Mouse (Mus musculus) stomach, embryonic 14.5 days (tissue): ENCODE data around the gene Dpp10. TPM values are rescaled to one million over a fixed set of nuclear protein-coding genes. Genes with fewer than 3 reads are reported as not detected.

Experiments used
- ATAC-seq: fragments of 200-750 bp; cut with Nextera tagmentation; 2 replicates; pipeline ENCODE4 v1.8.0; 2017; ENCODE audit warnings: low read depth, moderate TSS enrichment; ENCODE audit not compliant: insufficient number of reproducible peaks, insufficient read depth, low FRiP score
- H3K27ac ChIP-seq: fragments of 300-500 bp; sonication (generic); 2 replicates; pipeline ENCODE4 v1.5.1; 2014; ENCODE audit warnings: mild to moderate bottlenecking, low read length, moderate library complexity, mixed read lengths
- H3K27me3 ChIP-seq: fragments of 300-500 bp; sonication (generic); 2 replicates; pipeline ENCODE4 v1.6.1; 2014; ENCODE audit warnings: low read length, control low read depth, mixed read lengths; ENCODE audit not compliant: control insufficient read depth, insufficient read depth
- H3K36me3 ChIP-seq: fragments of 300-500 bp; sonication (generic); 2 replicates; pipeline ENCODE4 v1.6.1; 2014; ENCODE audit warnings: mild to moderate bottlenecking, control low read depth, low read length, moderate library complexity, mixed read lengths; ENCODE audit not compliant: control insufficient read depth, insufficient read depth
- H3K4me1 ChIP-seq: fragments of 300-500 bp; sonication (generic); 2 replicates; pipeline ENCODE4 v1.6.1; 2014; ENCODE audit warnings: low read length, control low read depth, mixed read lengths; ENCODE audit not compliant: control insufficient read depth, insufficient read depth
- H3K4me2 ChIP-seq: fragments of 300-500 bp; sonication (generic); replicated peaks from 2 replicates; pipeline ENCODE4 v1.6.1; 2014; ENCODE audit warnings: low read depth, low read length, control low read depth
- H3K4me3 ChIP-seq: fragments of 300-500 bp; sonication (generic); 2 replicates; pipeline ENCODE4 v1.5.1; 2014; ENCODE audit warnings: low read depth, low read length, control low read depth
- H3K9ac ChIP-seq: fragments of 300-500 bp; sonication (generic); replicated peaks from 2 replicates; pipeline ENCODE4 v1.6.1; 2014; ENCODE audit warnings: low read depth, mild to moderate bottlenecking, control low read depth, low read length, moderate library complexity, mixed read lengths
- H3K9me3 ChIP-seq: fragments of 300-500 bp; sonication (generic); 2 replicates; pipeline ENCODE4 v1.6.1; 2016; ENCODE audit warnings: low read depth, low read length, control low read depth; ENCODE audit not compliant: control insufficient read depth
- WGBS: fragments of 180-500 bp; shearing (Covaris S2); extraction: QIAGEN DNeasy Blood & Tissue Kit; methylation state at CpG from one replicate; pipeline ENCODE4 v1.1.7; 2014; 5-methylcytosine and 5-hydroxymethylcytosine counted together
- polyA plus RNA-seq: library from polyadenylated mRNA; unstranded; fragments of >200 nt; fragmentation: Nextera tagmentation; extraction: Ambion mirVana; gene quantifications from 2 replicates; pipeline ENCODE4 v1.2.1, GENCODE M21; 2014

Dpp10 gene
- polyA plus RNA-seq, 1 experiment from 2014 or later: 1.7 TPM

DNA sequence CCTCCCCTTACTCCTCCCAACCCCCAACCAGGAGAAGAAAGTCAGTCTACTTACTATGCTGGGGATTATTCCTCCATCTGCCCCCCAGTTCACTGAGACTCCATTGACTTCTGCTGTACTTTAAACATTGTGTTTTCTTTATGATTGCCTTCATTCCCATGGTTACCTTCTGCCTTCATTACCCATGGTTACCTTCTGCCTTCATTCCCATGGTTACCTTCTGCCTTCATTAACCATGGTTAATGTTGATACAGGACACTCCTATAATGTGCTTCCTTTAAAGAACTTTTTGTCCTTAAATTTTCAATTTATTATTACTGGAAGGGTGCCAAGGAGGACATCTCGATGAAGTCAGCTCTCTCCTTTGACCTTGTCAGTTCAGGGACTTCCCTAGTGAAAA lies 158.1 kb downstream of the Dpp10 start:
- Histone ChIP-seq H3K27me3 (no peaks in the 10 kb centered on the region), H3K4me3 (no peak overlapping the region), H3K27ac (no peak overlapping the region), H3K4me1 (no peaks in the 10 kb centered on the region), H3K9me3 (no peaks in the 10 kb centered on the region), H3K4me2 (no peak overlapping the region), H3K9ac (no peak overlapping the region), H3K36me3 (no peaks in the 10 kb centered on the region)
- ATAC-seq: no peak
- 44% methylated on average over 1 of the region's 1 CpGs for WGBS

DNA sequence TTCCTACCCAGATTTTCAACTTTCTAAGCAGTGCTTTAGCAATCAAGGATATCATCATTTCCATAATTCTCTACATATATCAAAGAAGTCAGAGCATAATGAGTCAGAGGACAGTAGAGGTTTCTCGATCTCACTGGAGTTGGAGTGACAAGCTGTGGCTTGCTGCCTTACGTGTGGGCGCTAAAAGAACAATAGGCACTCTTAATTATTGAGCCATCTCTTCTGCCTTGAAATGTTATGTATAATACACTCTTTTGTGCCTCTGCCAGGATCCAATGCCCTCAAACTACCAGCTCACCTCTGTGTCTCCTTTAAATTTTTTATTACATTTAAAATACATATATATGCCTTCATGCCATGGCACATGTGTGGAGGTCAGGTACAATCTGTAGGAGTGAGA lies 198.5 kb downstream of the Dpp10 start:
- Histone ChIP-seq H3K4me2 (no peak overlapping the region), H3K4me3 (no peak overlapping the region), H3K9me3 (no peaks in the 10 kb centered on the region), H3K27me3 (no peaks in the 10 kb centered on the region), H3K4me1 (no peaks in the 10 kb centered on the region), H3K36me3 (no peaks in the 10 kb centered on the region), H3K27ac (no peak overlapping the region), H3K9ac (no peak overlapping the region)
- ATAC-seq: no peak
- 83% methylated on average over 3 of the region's 3 CpGs for WGBS

DNA sequence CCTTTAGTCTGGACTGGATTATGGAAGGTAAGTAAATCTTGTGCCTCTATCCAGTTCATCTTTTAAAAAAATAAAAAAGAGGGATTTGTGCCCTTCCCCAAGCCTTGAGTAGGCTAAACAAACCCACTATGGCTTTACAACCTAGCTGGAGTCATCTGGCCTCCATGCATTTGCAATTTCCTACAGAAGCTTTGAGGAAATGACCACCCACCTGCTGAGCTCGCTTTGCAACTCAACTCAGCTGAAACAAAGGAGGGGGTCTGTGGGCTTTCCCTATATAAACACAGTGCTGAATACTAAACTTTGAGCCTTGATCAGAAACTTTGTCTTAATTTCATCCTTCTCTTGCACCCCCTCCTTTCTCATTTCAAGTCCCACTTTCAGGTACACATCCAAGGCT lies 244.2 kb downstream of the Dpp10 start:
- Histone ChIP-seq H3K4me2 (no peak overlapping the region), H3K4me1 (no peaks in the 10 kb centered on the region), H3K9me3 (no peaks in the 10 kb centered on the region), H3K36me3 (no peaks in the 10 kb centered on the region), H3K9ac (no peak overlapping the region), H3K4me3 (no peak overlapping the region), H3K27ac (no peak overlapping the region), H3K27me3 (no peaks in the 10 kb centered on the region)
- 17% methylated on average over 1 of the region's 1 CpGs for WGBS
- ATAC-seq: no peak

DNA sequence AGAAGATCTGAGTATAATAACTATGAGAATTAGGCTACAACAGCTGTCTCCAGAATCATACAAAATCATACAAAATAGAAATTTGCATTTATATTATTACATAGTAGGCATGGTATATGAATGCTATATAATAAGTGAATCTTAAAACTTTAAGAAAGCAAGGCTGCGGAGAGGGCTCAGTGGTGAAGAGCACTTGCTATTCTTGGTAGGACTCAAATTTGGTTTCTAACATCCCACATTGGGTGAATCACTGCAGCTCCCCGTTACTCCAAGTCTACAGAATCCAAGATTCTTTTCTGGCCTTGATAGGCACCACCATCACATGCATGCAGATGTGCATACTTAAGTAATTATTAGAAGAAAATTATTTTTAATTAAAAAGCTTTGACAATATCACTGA lies 279.8 kb downstream of the Dpp10 start:
- Histone ChIP-seq H3K9me3 (no peaks in the 10 kb centered on the region), H3K27ac (no peak overlapping the region), H3K36me3 (no peaks in the 10 kb centered on the region), H3K4me1 (no peaks in the 10 kb centered on the region), H3K4me3 (no peak overlapping the region), H3K4me2 (no peak overlapping the region), H3K9ac (no peak overlapping the region), H3K27me3 (no peaks in the 10 kb centered on the region)
- WGBS: 86% methylated on average over 2 of the region's 2 CpGs
- ATAC-seq: no peak

DNA sequence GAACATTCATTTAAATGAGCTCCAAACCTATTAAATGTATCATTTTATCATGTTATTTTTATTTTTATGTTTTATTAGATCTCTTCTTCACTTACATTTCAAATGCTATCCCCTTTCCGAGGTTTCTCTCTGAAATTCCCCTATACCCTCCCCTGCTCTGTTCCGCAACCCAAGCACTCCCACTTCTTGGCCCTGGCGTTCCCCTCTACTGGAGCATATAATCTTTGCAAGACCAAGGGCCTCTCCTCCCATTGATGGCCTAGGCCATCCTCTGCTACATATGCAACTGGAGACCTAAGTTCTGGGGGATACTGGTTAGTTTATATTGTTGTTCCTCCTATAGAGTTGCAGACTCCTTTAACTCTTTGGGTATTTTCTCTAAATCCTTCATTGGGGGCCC lies 283.1 kb downstream of the Dpp10 start:
- Histone ChIP-seq H3K4me1 (no peaks in the 10 kb centered on the region), H3K27me3 (no peaks in the 10 kb centered on the region), H3K9ac (no peak overlapping the region), H3K4me3 (no peak overlapping the region), H3K4me2 (no peak overlapping the region), H3K36me3 (no peaks in the 10 kb centered on the region), H3K27ac (no peak overlapping the region), H3K9me3 (no peaks in the 10 kb centered on the region)
- whole genome bisulfite sequencing: 93% methylated on average over 3 of the region's 3 CpGs
- ATAC-seq: no peak

DNA sequence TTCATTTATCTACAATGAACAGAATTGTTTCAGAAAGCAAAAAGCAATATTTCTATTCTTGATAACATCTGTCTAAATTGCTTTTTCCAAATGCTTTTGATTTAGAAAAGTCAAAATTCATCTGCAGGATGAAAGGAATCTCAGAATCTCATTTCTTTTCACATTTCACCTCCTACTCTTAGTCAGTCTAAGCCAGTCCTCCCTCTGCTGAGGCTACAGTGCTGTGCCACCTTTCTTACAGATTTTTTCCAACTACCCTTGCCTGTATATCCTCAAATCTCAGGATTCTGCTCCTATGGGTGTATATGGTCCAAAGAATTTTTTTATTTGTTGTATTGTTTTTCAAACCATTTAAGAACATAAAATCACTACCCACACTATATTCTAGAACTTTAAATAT lies 289.3 kb downstream of the Dpp10 start:
- no peak overlapping the region for H3K4me3 ChIP-seq
- no peaks in the 10 kb centered on the region for H3K36me3 ChIP-seq
- ATAC-seq: no peak
- no peak overlapping the region for H3K9ac ChIP-seq
- H3K27ac ChIP-seq: no peak overlapping the region
- H3K4me1 ChIP-seq: no peaks in the 10 kb centered on the region
- no peaks in the 10 kb centered on the region for H3K9me3 ChIP-seq
- H3K4me2 ChIP-seq: no peak overlapping the region
- H3K27me3 ChIP-seq: no peaks in the 10 kb centered on the region

DNA sequence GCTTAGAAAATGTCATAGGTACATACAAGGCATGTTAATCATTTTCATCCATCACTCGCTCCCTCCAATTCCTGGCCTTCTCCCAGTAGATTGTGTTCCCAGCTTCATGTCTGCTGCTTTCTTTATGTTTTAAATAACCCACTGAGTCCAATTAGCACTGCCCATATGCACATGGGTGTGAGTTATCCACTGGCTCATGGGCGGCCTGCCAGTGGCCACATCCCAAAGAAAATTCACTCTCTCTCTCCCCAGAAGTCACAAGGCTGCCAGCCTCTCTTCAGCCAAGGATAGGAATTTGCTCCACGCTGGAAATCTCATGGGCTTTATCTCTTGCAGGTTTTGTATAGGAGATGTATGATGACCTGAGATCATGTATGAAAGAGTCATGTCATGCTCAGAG lies 338.1 kb downstream of the Dpp10 start:
- Histone ChIP-seq H3K4me1 (no peaks in the 10 kb centered on the region), H3K9ac (no peak overlapping the region), H3K9me3 (no peaks in the 10 kb centered on the region), H3K36me3 (no peaks in the 10 kb centered on the region), H3K27ac (no peak overlapping the region), H3K4me2 (no peak overlapping the region), H3K4me3 (no peak overlapping the region), H3K27me3 (no peaks in the 10 kb centered on the region)
- 75% methylated on average over 3 of the region's 3 CpGs for WGBS
- no peak for ATAC-seq

DNA sequence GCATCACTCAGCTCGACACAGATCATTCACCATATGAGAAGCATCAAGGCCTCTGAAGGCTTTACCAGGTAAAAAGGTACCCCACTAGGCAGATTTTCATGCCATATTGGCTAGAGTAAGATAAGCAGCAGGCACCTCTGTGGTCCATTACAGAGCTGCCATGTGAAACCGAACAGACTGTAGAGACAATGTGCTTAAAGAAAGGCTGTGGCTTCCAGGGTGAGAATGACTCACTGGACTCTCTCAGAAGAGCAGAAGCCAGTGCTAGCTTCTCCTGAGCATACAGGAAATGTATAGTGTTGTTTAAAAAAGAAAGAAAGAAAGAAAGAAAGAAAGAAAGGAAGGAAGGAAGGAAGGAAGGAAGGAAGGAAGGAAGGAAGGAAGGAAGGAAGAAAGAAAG lies 386.9 kb downstream of the Dpp10 start:
- Histone ChIP-seq H3K9ac (no peak overlapping the region), H3K27ac (no peak overlapping the region), H3K27me3 (no peaks in the 10 kb centered on the region), H3K4me3 (no peak overlapping the region), H3K4me1 (no peaks in the 10 kb centered on the region), H3K9me3 (no peaks in the 10 kb centered on the region), H3K4me2 (no peak overlapping the region), H3K36me3 (no peaks in the 10 kb centered on the region)
- 78% methylated on average over 2 of the region's 2 CpGs for WGBS
- no peak for ATAC-seq

DNA sequence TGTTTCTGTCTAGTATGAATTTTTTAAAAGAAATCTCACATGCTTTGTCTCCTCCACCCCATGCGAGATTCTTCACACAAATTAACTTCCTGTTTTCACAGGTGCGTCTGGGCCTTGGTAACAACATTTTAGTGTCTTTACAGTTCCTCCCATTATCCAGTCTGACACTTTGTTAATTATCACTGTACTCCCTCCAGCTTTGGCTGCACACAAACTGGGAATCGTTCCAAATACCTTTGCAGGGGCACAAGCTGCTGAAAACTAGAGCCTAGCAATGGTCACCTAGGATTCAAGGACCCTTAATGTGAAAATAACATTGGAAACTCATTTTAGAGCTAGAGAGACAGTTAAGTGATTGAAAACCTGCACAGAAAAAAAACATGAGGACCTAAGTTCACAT lies 388.8 kb downstream of the Dpp10 start:
- no peaks in the 10 kb centered on the region for H3K36me3 ChIP-seq
- no peak overlapping the region for H3K4me2 ChIP-seq
- WGBS: 35% methylated on average over 3 of the region's 3 CpGs
- no peaks in the 10 kb centered on the region for H3K9me3 ChIP-seq
- no peaks in the 10 kb centered on the region for H3K27me3 ChIP-seq
- no peak for ATAC-seq
- no peak overlapping the region for H3K9ac ChIP-seq
- H3K4me3 ChIP-seq: no peak overlapping the region
- no peaks in the 10 kb centered on the region for H3K4me1 ChIP-seq
- H3K27ac ChIP-seq: no peak overlapping the region
